Mouse (Mus musculus): ENCODE results near the gene Cad. TPM values are rescaled to one million over a fixed set of nuclear protein-coding genes. Genes with fewer than 3 reads are reported as not detected.
"Not testable (repeated sequence)": the region's sequence is repeated elsewhere in the genome, so short reads cannot be mapped to it uniquely, and the experiment has no call there.

Cad gene
- polyA plus RNA-seq, 1 experiment, result 14.6 TPM

DNA sequence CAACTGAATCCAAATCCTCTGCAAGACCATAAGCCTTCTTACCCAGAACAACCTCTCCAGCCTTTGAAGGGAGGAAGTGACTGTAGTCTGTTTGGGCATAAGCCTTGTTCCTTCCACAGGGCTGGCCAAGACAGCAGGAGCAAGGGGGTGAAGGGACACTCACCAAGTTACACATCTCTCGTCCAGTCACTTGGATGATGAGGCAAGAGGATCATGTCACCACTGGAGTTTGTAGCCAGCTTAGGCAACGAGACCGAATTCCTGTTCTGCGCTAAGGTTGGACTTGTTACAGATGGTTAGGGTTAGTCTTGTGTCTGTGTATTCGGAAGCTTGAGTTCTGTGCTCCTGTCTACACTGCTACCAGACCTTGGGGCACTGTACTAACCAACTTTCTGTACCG, 19.9 kb upstream of the Cad start:
- no peaks in the 10 kb centered on the region for H3K27me3 ChIP-seq (ENCODE audit: control insufficient read depth)
- no peaks in the 10 kb centered on the region for H3K4me1 ChIP-seq (ENCODE audit: control insufficient read depth)
- TF ChIP-seq GATA1 (IDR thresholded peaks at IDR 0.05; ENCODE audit: low read length) (no peak), TAL1 (IDR thresholded peaks at IDR 0.05; ENCODE audit: low read length) (no peak)
- H3K36me3 ChIP-seq (ENCODE audit: control insufficient read depth), result peaks cover 14% of the 10 kb centered on the region
- no peak overlapping the region for H3K4me3 ChIP-seq (replicated peaks)
- H3K9me3 ChIP-seq (ENCODE audit: control insufficient read depth, low read length), result no peaks in the 10 kb centered on the region

DNA sequence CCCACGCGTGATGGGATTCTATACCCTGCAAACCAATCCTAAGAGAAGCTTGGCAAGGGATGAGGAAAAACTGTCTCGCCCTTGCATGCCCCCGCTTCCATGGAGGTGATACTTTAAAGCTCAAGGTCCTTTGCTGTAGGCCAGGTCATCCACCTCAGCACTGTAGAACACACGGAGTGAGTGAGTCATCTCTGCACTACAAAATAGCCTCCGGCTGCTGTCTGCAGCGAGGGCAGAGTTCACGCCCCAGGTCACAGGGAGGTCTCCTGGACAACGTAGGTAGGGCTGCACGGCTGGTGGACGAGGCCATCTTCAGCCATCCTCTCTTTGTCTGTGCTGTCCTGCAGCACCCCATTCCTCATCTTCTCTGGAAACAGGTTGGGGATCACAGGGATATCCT, 18.0 kb upstream of the Cad start:
- peaks cover 25% of the 10 kb centered on the region for H3K36me3 ChIP-seq (ENCODE audit: control insufficient read depth)
- not testable (repeated sequence) for H3K4me3 ChIP-seq (replicated peaks); H3K27me3 ChIP-seq (ENCODE audit: control insufficient read depth); H3K4me1 ChIP-seq (ENCODE audit: control insufficient read depth); H3K9me3 ChIP-seq (ENCODE audit: control insufficient read depth, low read length)

DNA sequence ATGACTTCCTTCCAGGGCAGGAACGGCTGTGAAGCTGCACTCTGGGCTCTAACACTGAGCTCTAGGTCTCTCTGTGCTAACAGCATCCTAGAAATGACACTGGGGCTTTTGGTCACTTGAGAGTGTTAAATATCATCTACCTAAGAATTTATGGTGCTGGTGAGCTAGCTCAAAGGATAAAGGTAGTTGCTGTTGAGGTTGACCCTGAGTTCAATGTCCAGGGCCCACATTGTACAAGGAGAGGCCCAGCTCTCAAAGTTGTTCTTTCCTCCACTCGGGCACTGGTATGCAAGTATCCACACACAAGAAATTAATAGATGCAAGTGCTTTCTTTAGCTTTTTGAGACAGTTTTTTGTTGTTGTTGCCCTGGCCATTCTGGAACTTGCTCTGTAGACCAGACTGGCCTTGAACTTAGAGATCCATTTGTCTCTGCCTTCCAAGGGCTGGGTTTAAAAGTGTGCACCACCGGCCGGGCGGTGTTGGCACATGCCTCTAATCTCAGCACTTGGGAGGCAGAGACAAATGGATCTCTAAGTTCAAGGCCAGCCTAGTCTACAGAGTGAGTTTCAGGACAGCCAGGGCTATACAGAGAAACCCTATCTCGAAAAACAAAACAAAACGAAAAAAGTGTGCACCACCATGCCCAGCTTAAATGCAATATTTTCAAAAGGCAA, 16.3 kb upstream of the Cad start:
- Histone ChIP-seq H3K4me1 (ENCODE audit: control insufficient read depth) (no peaks in the 10 kb centered on the region), H3K27me3 (ENCODE audit: control insufficient read depth) (no peaks in the 10 kb centered on the region), H3K9me3 (ENCODE audit: control insufficient read depth, low read length) (no peaks in the 10 kb centered on the region), H3K4me3 (replicated peaks) (no peak overlapping the region), H3K36me3 (ENCODE audit: control insufficient read depth) (peaks cover 30% of the 10 kb centered on the region)
- TF ChIP-seq TAL1 (IDR thresholded peaks at IDR 0.05; ENCODE audit: low read length), result no peak
- TF ChIP-seq GATA1 (IDR thresholded peaks at IDR 0.05; ENCODE audit: low read length), result no peak

DNA sequence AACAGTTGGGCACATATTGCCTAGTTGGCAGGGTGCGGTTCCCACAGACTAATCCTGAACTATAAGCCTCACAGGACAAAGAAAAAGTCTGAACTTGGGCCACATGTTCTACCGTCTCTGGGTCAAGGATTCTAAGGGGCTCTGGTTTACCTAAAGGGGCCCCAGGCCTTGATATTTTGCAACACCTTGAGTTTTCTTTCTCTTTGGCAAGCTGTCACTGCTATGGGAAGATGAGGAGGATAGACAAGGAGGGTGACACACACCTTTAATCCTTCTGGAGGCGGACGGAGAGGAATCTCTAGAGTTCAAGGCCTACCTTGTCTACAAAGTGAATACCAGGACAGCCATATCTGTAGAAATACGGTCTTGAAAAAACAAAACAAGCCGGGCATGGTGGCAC, 8.2 kb upstream of the Cad start:
- H3K4me3 ChIP-seq (replicated peaks), result no peak overlapping the region
- no peaks in the 10 kb centered on the region for H3K27me3 ChIP-seq (ENCODE audit: control insufficient read depth)
- TF ChIP-seq GATA1 (IDR thresholded peaks at IDR 0.05; ENCODE audit: low read length), result no peak
- TF ChIP-seq TAL1 (IDR thresholded peaks at IDR 0.05; ENCODE audit: low read length), result no peak
- no peaks in the 10 kb centered on the region for H3K9me3 ChIP-seq (ENCODE audit: control insufficient read depth, low read length)
- H3K36me3 ChIP-seq (ENCODE audit: control insufficient read depth), result peaks cover 8% of the 10 kb centered on the region
- H3K4me1 ChIP-seq (ENCODE audit: control insufficient read depth), result peaks cover 31% of the 10 kb centered on the region

DNA sequence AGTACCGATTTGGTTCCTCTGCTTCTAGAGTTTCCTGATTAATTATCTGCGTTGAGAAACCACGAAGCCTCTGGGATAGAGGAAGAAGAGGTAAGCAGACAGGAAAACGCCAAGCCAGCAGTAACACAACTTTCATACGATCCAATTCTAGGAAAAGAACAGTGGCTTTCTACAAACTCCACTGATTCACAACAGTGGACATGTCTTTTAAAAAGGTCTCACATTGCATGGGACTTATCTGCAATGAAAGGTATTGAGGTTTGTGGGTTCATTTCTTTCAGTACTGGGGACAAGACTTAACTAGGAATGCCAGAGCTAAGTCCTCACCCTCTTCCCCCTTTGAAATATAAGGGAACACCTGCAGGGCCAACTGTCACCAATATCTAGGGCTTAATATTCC, 7.5 kb upstream of the Cad start:
- TF ChIP-seq TAL1 (IDR thresholded peaks at IDR 0.05; ENCODE audit: low read length) (no peak), GATA1 (IDR thresholded peaks at IDR 0.05; ENCODE audit: low read length) (no peak)
- Histone ChIP-seq H3K4me3 (replicated peaks) (peak overlapping the region; percentile 91), H3K4me1 (ENCODE audit: control insufficient read depth) (peaks cover 31% of the 10 kb centered on the region), H3K9me3 (ENCODE audit: control insufficient read depth, low read length) (no peaks in the 10 kb centered on the region), H3K36me3 (ENCODE audit: control insufficient read depth) (peaks cover 5% of the 10 kb centered on the region), H3K27me3 (ENCODE audit: control insufficient read depth) (no peaks in the 10 kb centered on the region)

DNA sequence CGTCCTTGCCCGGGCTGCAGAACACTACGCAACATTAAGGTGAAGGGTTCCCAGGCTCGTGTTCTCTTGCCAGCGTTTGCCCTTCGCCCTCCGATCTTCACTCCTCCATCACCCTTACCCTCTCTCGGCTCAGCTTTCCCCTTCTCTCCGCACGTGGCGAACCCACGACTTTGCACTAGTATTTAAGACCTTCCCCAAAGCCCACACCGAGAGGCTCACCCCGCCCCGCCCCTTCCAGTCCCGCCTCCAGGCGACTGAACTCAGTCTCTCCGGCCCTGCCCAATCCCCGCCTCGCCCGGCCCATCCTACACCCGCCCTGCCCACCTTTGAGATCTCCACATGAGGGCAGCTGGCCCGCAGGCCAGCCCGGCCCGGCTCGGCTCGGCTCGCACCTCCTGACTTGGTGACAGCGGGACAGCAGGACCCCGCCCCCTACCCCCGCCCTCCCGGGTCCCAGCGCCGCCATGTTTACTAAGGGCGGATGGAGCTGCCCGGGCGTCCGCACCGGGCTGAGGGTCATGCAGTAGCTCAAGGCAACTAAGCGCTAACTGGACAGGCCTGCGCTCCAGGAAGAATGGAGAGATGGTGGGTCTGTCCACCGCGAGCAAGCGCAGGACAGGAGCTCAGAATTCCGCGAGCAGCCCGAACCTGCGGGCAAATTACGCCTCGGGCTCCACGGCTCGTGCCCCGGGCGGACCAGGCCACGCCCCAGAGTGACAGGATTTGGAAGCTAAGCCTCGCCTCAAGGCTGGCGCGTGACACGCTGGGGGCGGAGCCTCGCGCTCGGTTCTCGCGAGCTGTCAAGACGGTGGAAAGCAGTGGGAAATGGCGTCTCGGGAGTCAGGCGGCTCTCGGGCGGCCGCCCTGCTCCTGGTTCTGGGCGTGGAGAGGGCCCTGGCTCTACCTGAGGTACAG, 6.5 kb upstream of the Cad start, which contains the start of gene Atraid:
Gene Atraid (plus strand): TSS at position 465 of the 915 bp plus-strand sequence.
- no peaks in the 10 kb centered on the region for H3K9me3 ChIP-seq (ENCODE audit: control insufficient read depth, low read length)
- H3K4me1 ChIP-seq (ENCODE audit: control insufficient read depth), result peaks cover 33% of the 10 kb centered on the region
- TF ChIP-seq TAL1 (IDR thresholded peaks at IDR 0.05; ENCODE audit: low read length) (no peak), GATA1 (IDR thresholded peaks at IDR 0.05; ENCODE audit: low read length) (no peak)
- peak within 1 kb of the TSS; percentile 91 for H3K4me3 ChIP-seq (replicated peaks)
- H3K27me3 ChIP-seq (ENCODE audit: control insufficient read depth), result no peaks in the 10 kb centered on the region
- peaks cover 9% of the 10 kb centered on the region for H3K36me3 ChIP-seq (ENCODE audit: control insufficient read depth)

DNA sequence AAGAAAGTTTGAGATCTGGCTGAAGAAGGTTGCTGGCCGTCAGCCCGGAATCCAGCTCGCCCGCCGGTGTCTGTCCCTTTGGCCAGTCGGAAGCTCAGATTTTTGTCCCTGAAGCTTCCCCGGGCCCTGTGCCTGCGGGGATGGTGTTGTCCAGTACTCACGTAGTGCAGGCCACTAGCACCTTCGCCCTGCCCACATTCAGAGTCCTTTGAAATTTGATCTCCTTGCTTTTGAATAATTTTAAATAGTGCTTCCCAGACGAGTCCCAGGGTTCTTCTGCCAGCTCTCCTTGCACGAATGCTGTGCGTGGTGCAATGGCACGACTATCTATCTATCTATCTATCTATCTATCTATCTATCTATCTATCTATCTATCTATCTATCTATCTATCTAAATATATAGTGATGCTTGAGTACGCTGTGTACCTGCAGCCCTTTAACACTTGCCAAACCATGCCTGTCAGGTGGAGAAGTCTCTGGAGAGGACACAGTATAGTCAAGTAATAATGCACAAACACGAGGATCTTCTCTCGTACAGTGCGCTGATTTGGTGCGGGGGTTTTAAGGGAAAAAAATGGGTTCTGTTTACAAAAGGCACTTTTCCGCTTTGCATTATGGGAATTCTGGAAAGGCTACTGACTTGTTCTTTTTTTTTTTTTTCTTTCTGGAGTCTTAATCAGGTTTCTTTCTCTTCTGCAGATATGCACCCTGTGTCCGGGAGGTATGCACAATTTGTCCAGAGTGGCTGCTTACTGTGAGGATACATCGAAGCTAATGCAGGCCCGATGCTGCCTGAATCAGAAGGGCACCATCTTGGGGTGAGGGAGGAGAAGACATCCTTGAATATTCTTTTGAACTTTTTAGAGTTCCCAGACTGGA, 5.6 kb upstream of the Cad start, which contains the start of gene Slc5a6:
Gene Slc5a6 (minus strand): TSS at position 162 of the 879 bp plus-strand sequence.
- Histone ChIP-seq H3K9me3 (ENCODE audit: control insufficient read depth, low read length) (no peaks in the 10 kb centered on the region), H3K27me3 (ENCODE audit: control insufficient read depth) (no peaks in the 10 kb centered on the region), H3K4me3 (replicated peaks) (peak within 1 kb of the TSS; percentile 91), H3K36me3 (ENCODE audit: control insufficient read depth) (peaks cover 6% of the 10 kb centered on the region), H3K4me1 (ENCODE audit: control insufficient read depth) (peaks cover 36% of the 10 kb centered on the region)
- TF ChIP-seq TAL1 (IDR thresholded peaks at IDR 0.05; ENCODE audit: low read length) (no peak), GATA1 (IDR thresholded peaks at IDR 0.05; ENCODE audit: low read length) (no peak)

DNA sequence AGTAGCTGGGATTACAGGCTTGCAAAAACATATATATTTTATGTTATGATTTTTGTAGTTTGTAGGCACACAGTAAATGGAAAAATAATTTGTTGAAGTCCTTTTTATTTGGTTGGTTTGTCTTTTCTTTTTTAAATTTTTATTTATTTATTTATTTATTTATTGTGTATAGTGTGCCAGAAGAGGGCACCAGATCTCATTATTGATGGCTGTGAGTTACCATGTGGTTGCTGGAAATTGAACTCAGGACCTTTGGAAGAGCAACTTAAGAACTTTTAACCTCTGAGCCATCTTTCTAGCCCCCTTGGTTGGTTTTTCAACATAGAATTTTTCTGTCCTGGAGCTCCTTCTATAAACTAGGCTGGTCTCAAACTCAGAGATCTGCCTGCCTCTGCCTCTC, 4.2 kb upstream of the Cad start:
- H3K36me3 ChIP-seq (ENCODE audit: control insufficient read depth), result peaks cover 6% of the 10 kb centered on the region
- H3K4me1 ChIP-seq (ENCODE audit: control insufficient read depth), result peaks cover 46% of the 10 kb centered on the region
- H3K27me3 ChIP-seq (ENCODE audit: control insufficient read depth), result no peaks in the 10 kb centered on the region
- H3K4me3 ChIP-seq (replicated peaks), result no peak overlapping the region
- no peaks in the 10 kb centered on the region for H3K9me3 ChIP-seq (ENCODE audit: control insufficient read depth, low read length)
- TF ChIP-seq TAL1 (IDR thresholded peaks at IDR 0.05; ENCODE audit: low read length), result no peak
- TF ChIP-seq GATA1 (IDR thresholded peaks at IDR 0.05; ENCODE audit: low read length), result no peak

DNA sequence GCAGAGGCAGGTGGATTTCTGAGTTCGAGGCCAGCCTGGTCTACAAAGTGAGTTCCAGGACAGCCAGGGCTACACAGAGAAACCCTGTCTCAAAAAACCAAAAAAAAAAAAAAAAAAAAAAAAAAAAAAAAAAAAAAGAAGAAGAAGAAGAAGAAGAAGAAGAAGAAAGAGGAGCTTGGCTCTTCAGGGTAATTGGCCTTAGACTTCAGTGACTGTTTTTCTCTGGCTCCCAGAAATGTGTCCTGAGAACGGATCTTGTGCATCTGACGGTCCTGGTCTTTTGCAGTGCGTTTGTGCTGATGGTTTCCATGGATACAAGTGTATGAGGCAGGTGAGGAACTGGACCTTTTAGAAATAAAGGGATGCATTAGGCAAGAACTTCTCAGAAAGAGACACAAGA, 852 bp upstream of the Cad start:
- Histone ChIP-seq H3K4me1 (ENCODE audit: control insufficient read depth) (peaks cover 41% of the 10 kb centered on the region), H3K4me3 (replicated peaks) (peak overlapping the region; percentile 78), H3K36me3 (ENCODE audit: control insufficient read depth) (peaks cover 22% of the 10 kb centered on the region)
- not testable (repeated sequence) for H3K9me3 ChIP-seq (ENCODE audit: control insufficient read depth, low read length); H3K27me3 ChIP-seq (ENCODE audit: control insufficient read depth)
